Mouse (Mus musculus) 3T3-L1 (cell line): ENCODE data around the gene Cbx5.
"Not testable (repeated sequence)": the region's sequence is repeated elsewhere in the genome, so short reads cannot be mapped to it uniquely, and the experiment has no call there.

Experiments used
- DNase-seq: peaks from one replicate; pipeline ENCODE4 v3.0.0-alpha.2; 2015; ENCODE audit warnings: low read depth, low spot score

The Cbx5 gene

GRCm38 (mm10) chr15:103250195-103250740 lies 10.7 kb upstream of the Cbx5 start:
- peak; percentile 79 for DNase-seq

- DNase-seq: not testable (repeated sequence)
These were observed 9.9 kb upstream of the Cbx5 start for GRCm38 (mm10) chr15:103249511-103249910.

GRCm38 (mm10) chr15:103248401-103249313 lies 9.0 kb upstream of the Cbx5 start:
- peak; percentile 52 for DNase-seq

GRCm38 (mm10) chr15:103247782-103248400 lies 8.3 kb upstream of the Cbx5 start:
- no peak for DNase-seq

DNA sequence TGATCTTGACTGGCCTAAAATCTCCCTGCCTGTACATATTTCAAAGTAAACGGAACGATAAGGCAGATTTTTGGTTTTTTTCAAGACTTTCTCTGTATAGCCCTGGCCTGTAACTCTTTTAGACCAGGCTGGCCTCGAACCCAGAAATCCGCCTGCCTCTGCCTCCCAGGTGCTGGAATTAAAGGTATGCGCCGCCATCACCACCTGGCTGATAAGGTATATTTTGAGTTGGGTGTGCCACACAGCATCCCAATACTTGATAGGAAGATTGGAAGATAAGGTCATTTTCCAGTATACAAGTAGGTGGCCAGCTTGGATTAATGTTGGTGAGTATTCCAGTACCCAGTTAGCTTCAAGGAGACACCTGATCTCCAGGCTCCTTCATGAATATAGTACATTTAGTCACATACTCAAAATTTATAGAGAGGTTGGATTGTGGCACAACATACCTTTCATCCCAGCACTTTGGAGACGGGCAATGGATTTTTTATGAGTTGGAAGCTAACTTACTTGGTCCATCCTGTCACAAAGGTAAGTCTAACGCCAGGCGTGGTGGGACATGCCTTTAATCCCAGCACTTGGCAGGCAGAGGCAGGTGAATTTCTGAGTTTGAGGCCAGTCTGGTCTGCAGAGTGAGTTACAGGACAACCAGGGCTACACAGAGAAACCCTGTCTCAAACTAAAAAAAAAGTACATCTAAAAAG lies 7.6 kb upstream of the Cbx5 start:
- no peak for DNase-seq

DNA sequence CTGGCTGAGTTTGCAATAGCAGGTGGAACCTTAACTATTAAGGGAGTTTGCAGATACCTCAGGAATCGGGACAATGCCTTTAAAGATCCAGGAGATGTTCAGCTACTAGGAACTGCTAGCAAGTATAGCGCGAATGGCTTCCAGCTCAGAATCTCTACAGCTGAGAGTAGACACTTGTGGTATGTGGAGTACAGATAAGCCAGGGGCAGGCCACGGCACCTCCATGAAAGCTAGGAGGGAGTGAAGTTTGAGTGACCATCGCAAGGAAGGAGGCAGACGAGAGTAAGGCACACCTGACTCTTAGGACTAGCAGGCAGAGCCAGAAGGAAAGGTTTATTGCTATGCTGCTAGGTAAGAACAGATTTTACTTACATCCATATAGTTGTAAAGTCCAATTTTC lies 6.0 kb upstream of the Cbx5 start:
- DNase-seq: no peak

DNA sequence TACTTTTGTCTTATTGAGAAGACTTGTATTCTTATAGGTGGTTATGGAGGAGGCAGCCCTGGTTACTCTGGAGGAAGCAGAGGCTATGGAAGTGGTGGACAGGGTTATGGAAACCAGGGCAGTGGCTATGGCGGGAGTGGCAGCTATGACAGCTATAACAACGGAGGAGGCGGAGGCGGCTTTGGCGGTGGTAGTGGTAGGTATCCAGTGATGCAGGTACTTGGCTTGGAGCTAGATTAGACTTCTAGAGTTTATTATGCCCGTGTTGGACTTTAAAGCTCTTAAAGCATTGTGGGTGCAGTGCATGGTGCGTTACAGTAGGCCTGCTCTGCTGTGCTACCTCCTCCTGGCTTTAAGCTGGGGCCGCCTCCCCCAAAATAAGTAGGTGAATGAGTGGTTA lies 3.3 kb upstream of the Cbx5 start:
- DNase-seq: no peak

- DNase-seq: not testable (repeated sequence)
These were observed 1.7 kb upstream of the Cbx5 start for GRCm38 (mm10) chr15:103241071-103242018.

DNA sequence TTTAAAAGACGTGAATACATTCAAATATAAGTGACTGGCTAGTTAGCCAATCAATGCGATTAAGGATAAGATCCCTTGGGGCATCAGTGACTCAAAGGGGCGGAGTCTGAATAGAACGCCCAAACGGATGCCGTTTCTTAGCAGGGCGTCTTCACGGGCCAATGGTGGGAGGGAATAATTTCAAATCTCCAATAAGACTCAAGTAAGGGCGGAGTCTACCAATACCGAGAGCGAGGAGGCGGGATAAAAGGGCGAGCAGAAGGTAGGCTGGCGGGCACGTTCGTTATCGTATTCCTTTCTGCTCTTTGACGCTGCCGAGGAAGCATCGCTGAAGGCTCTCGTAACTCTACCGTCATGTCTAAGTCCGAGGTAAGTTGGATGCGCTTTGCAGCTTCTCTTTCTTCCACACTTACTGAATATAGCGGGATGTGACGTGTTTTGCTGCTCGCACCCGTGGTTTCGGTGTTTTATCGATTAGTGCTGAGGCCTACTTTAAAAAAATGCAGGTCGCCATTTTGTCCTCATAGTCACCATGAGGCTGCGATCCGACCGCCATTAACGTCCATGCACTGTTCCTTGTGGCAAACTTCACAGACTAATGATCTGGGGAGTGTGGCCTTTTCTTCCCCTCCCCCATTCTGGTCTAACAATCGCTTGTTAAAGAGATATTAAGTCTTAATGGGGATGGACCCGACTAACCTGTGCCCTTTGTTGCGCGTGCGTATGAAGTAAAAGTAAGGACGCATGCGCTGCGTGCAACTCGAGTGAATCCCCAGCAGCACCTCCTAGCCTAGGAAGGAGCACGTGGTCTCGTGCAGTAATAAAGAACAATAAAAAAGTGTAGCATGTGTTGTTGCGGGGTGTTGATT lies 778 bp upstream of the Cbx5 start, which contains the start of gene Hnrnpa1:
TSS of gene Hnrnpa1 (plus strand) at position 273 of the 869 bp plus-strand sequence.
- DNase-seq: peak; percentile 100

- peak; percentile 100 for DNase-seq
These were observed 409 bp downstream of the Cbx5 start for GRCm38 (mm10) chr15:103239130-103239684.

GRCm38 (mm10) chr15:103237295-103237694 lies 2.3 kb downstream of the Cbx5 start:
- no peak for DNase-seq

DNA sequence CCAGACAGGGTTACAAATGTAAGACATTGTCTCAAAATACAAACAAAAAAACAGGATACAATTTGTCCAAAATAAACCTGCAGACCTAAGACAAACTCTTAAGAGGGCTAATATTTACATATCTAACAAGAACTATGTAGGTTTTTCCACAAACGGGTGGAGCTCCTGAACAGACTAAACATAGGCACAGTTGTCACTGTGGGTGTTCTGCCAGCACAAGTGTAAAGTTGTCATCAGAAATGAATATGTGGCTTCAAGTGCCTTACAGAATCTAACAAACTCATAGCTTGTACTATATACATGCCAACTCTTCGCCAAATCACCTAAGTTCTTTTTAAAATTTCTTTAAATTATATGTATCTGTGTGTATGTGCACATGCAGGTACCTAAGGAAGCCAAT lies 6.5 kb downstream of the Cbx5 start:
- no peak for DNase-seq

DNA sequence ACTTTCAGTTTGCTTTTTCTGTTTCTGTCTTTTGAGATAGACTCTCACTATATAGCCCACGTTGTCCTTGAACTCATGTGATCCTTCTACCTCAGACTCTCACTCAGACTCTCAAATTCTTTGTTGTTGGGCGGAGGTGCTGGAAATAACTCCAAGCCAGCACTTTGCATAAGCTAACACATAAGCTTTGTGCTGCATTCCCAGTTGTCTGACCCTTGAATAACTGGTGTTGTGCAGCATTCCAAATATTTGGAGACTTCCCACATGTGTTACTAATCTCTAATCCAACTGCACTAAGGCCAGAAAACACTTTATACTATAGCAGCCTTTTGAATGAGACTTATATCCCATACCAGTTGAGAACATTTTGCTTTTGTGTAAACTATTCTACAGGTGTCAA lies 10.7 kb downstream of the Cbx5 start:
- peak; percentile 76 for DNase-seq

GRCm38 (mm10) chr15:103227572-103227971 lies 12.0 kb downstream of the Cbx5 start:
- DNase-seq: no peak

GRCm38 (mm10) chr15:103227022-103227421 lies 12.6 kb downstream of the Cbx5 start:
- no peak for DNase-seq

GRCm38 (mm10) chr15:103224161-103224560 lies 15.5 kb downstream of the Cbx5 start:
- DNase-seq: no peak

DNA sequence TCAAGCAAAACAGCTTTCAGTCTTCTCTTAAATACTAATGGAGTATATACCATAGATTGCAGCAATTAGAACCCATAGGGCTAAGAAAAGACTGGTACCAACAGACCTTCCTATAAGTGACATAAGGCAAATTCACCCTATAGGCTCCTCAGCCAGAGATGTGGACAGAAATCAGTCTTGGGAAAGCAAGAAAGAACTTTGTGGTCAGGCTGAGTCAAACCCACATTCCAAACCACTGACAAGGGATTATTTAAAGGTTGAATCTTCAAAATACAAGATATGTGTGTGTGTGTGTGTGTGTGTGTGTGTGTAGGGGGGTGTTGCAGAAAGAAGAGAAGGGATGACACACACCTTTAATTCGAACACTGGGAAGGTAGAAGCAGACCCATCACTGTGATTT lies 18.2 kb downstream of the Cbx5 start:
- DNase-seq: peak; percentile 95

DNA sequence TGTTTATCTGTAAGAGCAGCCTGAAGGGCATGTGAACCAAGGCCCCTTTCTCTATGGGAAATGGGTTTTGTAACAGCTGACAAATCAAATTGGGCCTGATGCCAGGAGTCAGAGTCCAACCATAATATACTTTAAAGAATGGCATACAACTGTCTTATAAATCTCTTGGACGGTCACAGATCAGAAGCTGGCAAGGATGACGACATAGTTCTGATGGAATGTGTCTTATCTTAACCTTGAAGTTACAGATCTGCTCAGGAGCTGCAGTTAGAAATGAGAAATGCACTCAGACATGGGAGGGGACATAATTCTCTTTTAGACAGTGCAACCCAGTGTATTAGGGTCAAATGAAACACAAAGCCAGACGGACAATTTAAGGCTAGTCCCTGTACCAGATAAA lies 18.8 kb downstream of the Cbx5 start:
- DNase-seq: peak; percentile 80

- no peak for DNase-seq
These were observed 23.6 kb downstream of the Cbx5 start for GRCm38 (mm10) chr15:103216052-103216451.
